Mouse (Mus musculus) G1E (cell line): ENCODE data around the gene Nosip.

Experiments used
- CTCF ChIP-seq: IDR thresholded peaks from 2 replicates; pipeline ENCODE4 v1.5.1; 2012; ENCODE audit warnings: low read depth, low read length, inconsistent platforms, mixed read lengths
- POLR2AphosphoS5 ChIP-seq: IDR thresholded peaks from 2 replicates; pipeline ENCODE4 v1.6.1; 2012; ENCODE audit warnings: low read depth, low read length, inconsistent platforms; ENCODE audit not compliant: insufficient replicate concordance

- no peak for TF ChIP-seq CTCF
- TF ChIP-seq POLR2AphosphoS5, result no peak
Measured at GRCm38 (mm10) chr7:45075405-45075804, 13.2 kb downstream of the Nosip start.
